Mouse (Mus musculus) lung, postnatal 0 days (tissue): ENCODE measurements around the gene Pou6f2. TPM values are rescaled to one million over a fixed set of nuclear protein-coding genes. Genes with fewer than 3 reads are reported as not detected.

Experiments
- ATAC-seq: fragments of 200-750 bp; cut with Nextera tagmentation; 2 replicates; pipeline ENCODE4 v1.8.0; 2017; ENCODE audit warnings: moderate library complexity
- DNase-seq: peaks from one replicate; pipeline ENCODE4 v3.0.0-alpha.2; 2016; ENCODE audit warnings: low spot score
- H3K27ac ChIP-seq: fragments of 300-500 bp; sonication (generic); 2 replicates; pipeline ENCODE4 v1.5.1; 2014; ENCODE audit warnings: antibody characterized with exemption, mild to moderate bottlenecking, low read length, mixed read lengths
- H3K27me3 ChIP-seq: fragments of 300-500 bp; sonication (generic); replicated peaks from 2 replicates; pipeline ENCODE4 v1.6.1; 2014; ENCODE audit warnings: low read length, mixed read lengths; ENCODE audit not compliant: insufficient read depth
- H3K36me3 ChIP-seq: fragments of 300-500 bp; sonication (generic); 2 replicates; pipeline ENCODE4 v1.6.1; 2014; ENCODE audit warnings: low read length, mixed read lengths; ENCODE audit not compliant: insufficient read depth
- H3K4me1 ChIP-seq: fragments of 300-500 bp; sonication (generic); 2 replicates; pipeline ENCODE4 v1.6.1; 2014; ENCODE audit warnings: antibody characterized with exemption, low read depth, low read length, mixed read lengths; ENCODE audit not compliant: insufficient read depth
- H3K4me2 ChIP-seq: fragments of 300-500 bp; sonication (generic); replicated peaks from 2 replicates; pipeline ENCODE4 v1.6.1; 2014; ENCODE audit warnings: low read depth, mild to moderate bottlenecking, low read length, moderate library complexity, mixed read lengths
- H3K4me3 ChIP-seq: fragments of 300-500 bp; sonication (generic); 2 replicates; pipeline ENCODE4 v1.5.1; 2014; ENCODE audit warnings: low read depth, low read length
- H3K9ac ChIP-seq: fragments of 300-500 bp; sonication (generic); replicated peaks from 2 replicates; pipeline ENCODE4 v1.6.1; 2014; ENCODE audit warnings: low read depth, mild to moderate bottlenecking
- H3K9me3 ChIP-seq: fragments of 300-500 bp; sonication (generic); 2 replicates; pipeline ENCODE4 v1.6.1; 2016; ENCODE audit warnings: low read length, mixed read lengths
- CTCF ChIP-seq: IDR thresholded peaks from 2 replicates; pipeline ENCODE4 v1.5.1; 2016; ENCODE audit warnings: antibody characterized with exemption, mild to moderate bottlenecking
- EP300 ChIP-seq: IDR thresholded peaks from 2 replicates; pipeline ENCODE4 v1.6.1; 2016; ENCODE audit warnings: antibody characterized with exemption, mild to moderate bottlenecking, control low read depth
- WGBS: fragments of 180-500 bp; shearing (Covaris S2); extraction: QIAGEN DNeasy Blood & Tissue Kit; methylation state at CpG from one replicate; pipeline ENCODE4 v1.1.7; 2014; 5-methylcytosine and 5-hydroxymethylcytosine counted together
- polyA plus RNA-seq: library from polyadenylated mRNA; unstranded; fragments of >200 nt; fragmentation: Nextera tagmentation; extraction: Ambion mirVana; gene quantifications from 2 replicates; pipeline ENCODE4 v1.2.1, GENCODE M21; 2015

Pou6f2 gene
- polyA plus RNA-seq = not detected in 2 replicates

GRCm38 (mm10) chr13:18397586-18397985, at the start of gene Pou6f2:
TSS of gene Pou6f2 (minus strand) at chr13:18397686.
- no peak within 1 kb of the TSS for H3K9ac ChIP-seq
- DNase-seq = no peak
- H3K9me3 ChIP-seq = no peaks in the 10 kb centered on the region
- no peaks in the 10 kb centered on the region for H3K36me3 ChIP-seq
- H3K27ac ChIP-seq = no peak within 1 kb of the TSS
- H3K4me2 ChIP-seq = no peak within 1 kb of the TSS
- 80% methylated on average over 6 of the region's 6 CpGs for WGBS
- TF ChIP-seq EP300 (no peak), CTCF (no peak)
- no peak for ATAC-seq
- no peaks in the 10 kb centered on the region for H3K27me3 ChIP-seq
- no peaks in the 10 kb centered on the region for H3K4me1 ChIP-seq
- H3K4me3 ChIP-seq = no peak within 1 kb of the TSS

- WGBS = 64% methylated on average over 3 of the region's 3 CpGs
- H3K9me3 ChIP-seq = no peaks in the 10 kb centered on the region
- no peak for ATAC-seq
- no peak overlapping the region for H3K4me2 ChIP-seq
- DNase-seq = no peak
- H3K27ac ChIP-seq = no peak overlapping the region
- no peak for TF ChIP-seq CTCF
- TF ChIP-seq EP300 = no peak
- no peaks in the 10 kb centered on the region for H3K4me1 ChIP-seq
- H3K9ac ChIP-seq = no peak overlapping the region
- no peaks in the 10 kb centered on the region for H3K36me3 ChIP-seq
- H3K4me3 ChIP-seq = no peak overlapping the region
- H3K27me3 ChIP-seq = no peaks in the 10 kb centered on the region
Observed at GRCm38 (mm10) chr13:18439858-18440257, 42.4 kb upstream of the Pou6f2 start.

GRCm38 (mm10) chr13:18387673-18388072, 9.8 kb downstream of the Pou6f2 start:
- no peaks in the 10 kb centered on the region for H3K4me1 ChIP-seq
- H3K36me3 ChIP-seq = no peaks in the 10 kb centered on the region
- H3K9me3 ChIP-seq = no peaks in the 10 kb centered on the region
- H3K9ac ChIP-seq = no peak overlapping the region
- H3K4me2 ChIP-seq = no peak overlapping the region
- H3K27me3 ChIP-seq = no peaks in the 10 kb centered on the region
- TF ChIP-seq EP300 (no peak), CTCF (no peak)
- ATAC-seq = no peak
- DNase-seq = no peak
- WGBS = 78% methylated on average over 4 of the region's 4 CpGs
- no peak overlapping the region for H3K4me3 ChIP-seq
- H3K27ac ChIP-seq = no peak overlapping the region

- Histone ChIP-seq H3K4me2 (no peak overlapping the region), H3K9ac (no peak overlapping the region), H3K4me1 (no peaks in the 10 kb centered on the region), H3K27ac (no peak overlapping the region), H3K9me3 (no peaks in the 10 kb centered on the region), H3K27me3 (no peaks in the 10 kb centered on the region), H3K4me3 (no peak overlapping the region), H3K36me3 (no peaks in the 10 kb centered on the region)
- ATAC-seq (no peak), DNase-seq (no peak)
- TF ChIP-seq CTCF (no peak), EP300 (no peak)
- WGBS = 52% methylated on average over 2 of the region's 2 CpGs
Observed at GRCm38 (mm10) chr13:18363373-18363772, 34.1 kb downstream of the Pou6f2 start.

GRCm38 (mm10) chr13:18344580-18345333, 52.7 kb downstream of the Pou6f2 start:
- 49% methylated on average over 4 of the region's 4 CpGs for WGBS

GRCm38 (mm10) chr13:18338910-18339501, 58.5 kb downstream of the Pou6f2 start:
- no peak for ATAC-seq
- H3K9ac ChIP-seq = no peak overlapping the region
- H3K9me3 ChIP-seq = no peaks in the 10 kb centered on the region
- no peak overlapping the region for H3K27ac ChIP-seq
- H3K36me3 ChIP-seq = no peaks in the 10 kb centered on the region
- no peak overlapping the region for H3K4me3 ChIP-seq
- no peaks in the 10 kb centered on the region for H3K4me1 ChIP-seq
- no peak for TF ChIP-seq CTCF
- TF ChIP-seq EP300 = no peak
- 66% methylated on average over 10 of the region's 10 CpGs for WGBS
- no peaks in the 10 kb centered on the region for H3K27me3 ChIP-seq
- no peak overlapping the region for H3K4me2 ChIP-seq
- DNase-seq = no peak

More at GRCm38 (mm10) chr13:18344580-18345333, 52.7 kb downstream of the Pou6f2 start:
- no peaks in the 10 kb centered on the region for H3K9me3 ChIP-seq
- TF ChIP-seq CTCF = no peak
- no peak for TF ChIP-seq EP300
- no peaks in the 10 kb centered on the region for H3K4me1 ChIP-seq
- no peak for ATAC-seq
- no peaks in the 10 kb centered on the region for H3K36me3 ChIP-seq
- no peak for DNase-seq
- H3K27me3 ChIP-seq = no peaks in the 10 kb centered on the region
- H3K9ac ChIP-seq = no peak overlapping the region
- no peak overlapping the region for H3K4me2 ChIP-seq
- H3K27ac ChIP-seq = no peak overlapping the region
- no peak overlapping the region for H3K4me3 ChIP-seq
